Mouse (Mus musculus): Measurements from ENCODE around the gene Plet1.

DNA sequence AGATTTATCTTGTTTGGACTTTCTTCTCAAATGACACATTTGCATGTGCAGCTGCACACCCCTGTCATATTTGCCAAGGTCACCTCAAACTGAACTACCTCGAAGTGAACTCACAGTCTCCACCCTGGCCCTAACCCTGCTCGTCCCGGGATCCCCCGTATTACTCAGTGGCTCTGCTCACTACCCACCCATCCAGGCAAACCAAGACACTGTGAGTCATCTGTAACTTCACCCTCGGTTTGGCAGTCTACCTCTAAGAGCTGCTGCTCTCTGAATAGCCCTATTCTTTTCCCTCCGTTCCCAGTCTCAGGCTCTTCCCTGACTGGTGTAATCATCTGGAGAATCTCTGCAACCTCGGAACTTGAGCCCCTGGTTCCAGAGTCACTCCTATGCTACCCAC, 17.7 kb upstream of the Plet1 start:
- no peak for TF ChIP-seq TCF12 (IDR thresholded peaks at IDR 0.05; ENCODE audit: low read depth, low read length)
- TF ChIP-seq CHD1 (IDR thresholded peaks at IDR 0.05; ENCODE audit: low read depth, low read length) = no peak
- TF ChIP-seq GABPA (IDR thresholded peaks at IDR 0.05; ENCODE audit: insufficient replicate concordance, low read depth, low read length) = no peak
- TF ChIP-seq CTCF (conservative IDR thresholded peaks at IDR 0.05 in 1 of 2, IDR thresholded peaks at IDR 0.05 in 1 of 2; ENCODE audit: low read depth in 2 of 2, low read length in 2 of 2) = no peak
- TF ChIP-seq UBTF (IDR thresholded peaks at IDR 0.05; ENCODE audit: low read depth, low read length) = no peak
- no peak for TF ChIP-seq E2F4 (IDR thresholded peaks at IDR 0.05; ENCODE audit: insufficient replicate concordance, low read depth, low read length)
- no peak; the same call in 1 of the 2 replicates for TF ChIP-seq BHLHE40 (IDR thresholded peaks at IDR 0.05; ENCODE audit: low read depth, low read length)
- no peak for TF ChIP-seq JUN (IDR thresholded peaks at IDR 0.05; ENCODE audit: insufficient read depth, low read depth, low read length)
- no peak for TF ChIP-seq ZC3H11A (IDR thresholded peaks at IDR 0.05; ENCODE audit: low read depth, low read length)
- no peak for TF ChIP-seq POLR2A (IDR thresholded peaks at IDR 0.05; ENCODE audit: low read depth, low read length)

Measured in CH12.LX (cell line).